Mouse (Mus musculus): Measurements from ENCODE around the gene Zfp553. TPM values are rescaled to one million over a fixed set of nuclear protein-coding genes. Genes with fewer than 3 reads are reported as not detected.

Gene Zfp553
- total RNA-seq, 2 experiments from 2014 or later: 1.5 to 3.2 TPM

DNA sequence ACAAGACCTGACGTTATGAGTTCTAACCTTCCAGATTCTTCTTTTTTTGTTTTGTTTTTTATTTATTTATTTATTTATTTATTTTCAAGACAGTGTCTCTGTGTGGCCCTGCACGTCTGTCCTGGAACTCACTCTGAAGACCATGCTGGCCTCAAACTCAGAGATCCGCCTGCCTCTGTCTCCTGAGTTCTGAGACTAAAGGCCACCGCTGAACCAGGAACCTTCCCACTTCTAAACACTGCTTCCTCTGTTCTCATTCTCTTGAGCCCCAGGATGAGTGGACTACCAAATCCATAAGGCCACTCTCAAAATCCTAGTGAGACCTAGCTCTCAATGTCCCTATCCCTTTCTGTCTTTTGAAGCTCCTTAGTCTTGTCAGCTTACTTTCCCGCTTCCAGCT, 23.0 kb upstream of the Zfp553 start:
- ATAC-seq (replicated peaks; ENCODE audit: low FRiP score, poor library complexity, severe bottlenecking): no peak

DNA sequence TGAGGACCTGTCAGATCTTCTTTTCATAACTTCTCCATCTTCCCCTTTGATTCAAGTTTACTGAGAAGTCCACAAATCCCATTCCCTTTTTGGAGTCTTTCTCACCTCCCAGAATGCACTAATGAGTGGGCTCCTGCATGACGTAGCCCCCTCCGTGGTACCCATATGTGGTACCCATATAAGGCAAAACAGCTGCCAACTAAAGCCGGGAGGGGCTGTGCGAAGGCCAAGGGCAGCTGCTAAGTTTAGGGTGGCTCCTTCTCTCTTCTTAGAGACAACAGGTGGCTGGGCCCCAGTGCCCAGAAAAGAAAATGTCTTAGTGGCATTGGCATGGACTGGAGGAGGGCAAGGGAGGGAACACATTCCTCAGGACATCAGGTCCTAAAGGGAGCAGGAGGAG, 22.6 kb upstream of the Zfp553 start:
- no peak for ATAC-seq (replicated peaks; ENCODE audit: low FRiP score, poor library complexity, severe bottlenecking)

DNA sequence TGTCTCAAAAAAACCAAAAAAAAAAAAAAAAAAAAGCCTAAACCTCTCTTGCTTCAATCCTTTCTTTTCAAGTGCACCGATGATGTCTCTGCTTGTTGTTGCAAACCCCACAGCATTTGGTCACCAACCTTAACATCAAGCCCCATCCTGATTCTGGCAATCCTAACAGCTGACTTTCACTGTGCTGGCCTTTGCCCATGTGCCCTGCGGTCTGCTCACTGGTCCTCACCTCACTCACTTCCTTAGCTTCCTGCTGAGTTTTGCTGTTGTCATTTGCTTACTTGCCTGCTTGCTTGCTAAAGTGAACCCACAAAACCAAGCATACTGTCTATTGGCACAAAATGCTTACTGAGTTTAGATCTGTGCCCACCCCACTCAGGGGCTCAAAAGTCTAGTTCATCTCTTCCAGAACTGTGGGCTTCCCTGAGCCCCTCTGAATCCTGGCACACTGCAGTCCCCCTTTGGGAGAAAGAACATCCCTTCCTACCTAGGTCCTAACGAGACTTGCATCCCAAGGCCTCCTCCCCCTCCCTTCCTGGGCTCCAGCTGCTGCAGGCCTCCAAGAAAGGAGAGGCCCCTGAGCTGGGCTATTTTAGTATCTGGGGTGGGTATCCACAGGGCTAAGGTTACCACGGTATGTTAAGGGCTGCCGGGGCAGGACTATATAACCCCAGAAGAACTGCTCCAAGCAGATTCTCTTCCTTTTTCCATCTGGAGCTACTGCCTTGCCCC, 21.7 kb upstream of the Zfp553 start:
- no peak for ATAC-seq (replicated peaks; ENCODE audit: low FRiP score, poor library complexity, severe bottlenecking)

DNA sequence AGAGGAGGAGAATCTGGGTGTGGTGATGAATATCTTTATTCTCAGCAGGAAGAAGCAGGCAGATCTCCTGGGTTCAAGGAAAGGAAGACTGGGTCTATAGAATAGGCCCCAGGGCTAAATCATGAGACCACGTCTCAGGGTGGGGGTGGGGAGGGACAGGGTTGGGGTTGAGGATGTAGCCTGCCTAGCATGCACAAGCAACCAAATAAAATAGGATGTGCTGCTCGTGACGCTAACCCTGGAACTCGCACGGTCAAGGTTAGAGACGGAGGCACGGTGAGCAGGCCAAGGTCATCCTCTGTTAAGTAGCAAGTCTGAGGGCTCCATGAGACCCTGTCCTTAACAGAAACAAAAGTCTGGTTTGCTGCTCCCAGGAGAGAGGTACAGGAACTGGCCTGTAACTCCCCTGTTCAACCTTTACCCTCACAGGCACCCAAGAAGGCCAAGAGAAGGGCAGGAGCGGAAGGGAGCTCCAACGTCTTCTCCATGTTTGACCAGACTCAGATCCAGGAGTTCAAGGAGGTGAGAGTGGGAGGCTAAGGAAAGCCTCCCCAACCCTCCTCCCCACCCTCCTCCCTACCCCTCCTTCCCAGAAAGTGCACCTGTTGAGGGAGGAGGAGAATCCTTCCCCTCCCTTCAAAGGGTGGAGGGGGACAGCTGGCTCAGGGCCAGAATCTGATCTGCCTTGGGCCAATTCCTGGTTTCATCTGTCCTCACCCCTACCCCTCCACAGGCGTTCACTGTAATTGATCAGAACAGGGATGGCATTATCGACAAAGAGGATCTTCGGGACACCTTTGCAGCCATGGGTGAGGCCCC, 20.2 kb upstream of the Zfp553 start:
- ATAC-seq (replicated peaks; ENCODE audit: low FRiP score, poor library complexity, severe bottlenecking): no peak

DNA sequence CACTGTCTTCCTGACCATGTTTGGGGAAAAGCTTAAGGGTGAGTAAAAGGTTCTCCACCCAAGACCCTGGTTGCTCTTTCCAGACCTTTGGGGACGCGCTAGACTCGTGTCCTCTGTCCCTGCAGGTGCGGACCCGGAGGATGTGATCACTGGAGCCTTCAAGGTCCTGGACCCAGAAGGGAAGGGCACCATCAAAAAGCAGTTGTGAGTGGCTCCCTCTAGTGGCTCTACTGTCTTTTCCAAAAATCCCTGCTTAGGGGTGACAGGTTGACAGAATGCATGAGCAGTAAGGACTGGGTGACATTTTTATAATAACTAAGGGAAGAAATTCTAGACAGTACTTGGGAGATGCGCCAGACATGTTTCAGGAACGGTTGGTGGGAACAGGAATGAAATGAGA, 19.4 kb upstream of the Zfp553 start:
- ATAC-seq (replicated peaks; ENCODE audit: low FRiP score, poor library complexity, severe bottlenecking): peak; percentile 30; the same call in 1 of the 2 replicates

DNA sequence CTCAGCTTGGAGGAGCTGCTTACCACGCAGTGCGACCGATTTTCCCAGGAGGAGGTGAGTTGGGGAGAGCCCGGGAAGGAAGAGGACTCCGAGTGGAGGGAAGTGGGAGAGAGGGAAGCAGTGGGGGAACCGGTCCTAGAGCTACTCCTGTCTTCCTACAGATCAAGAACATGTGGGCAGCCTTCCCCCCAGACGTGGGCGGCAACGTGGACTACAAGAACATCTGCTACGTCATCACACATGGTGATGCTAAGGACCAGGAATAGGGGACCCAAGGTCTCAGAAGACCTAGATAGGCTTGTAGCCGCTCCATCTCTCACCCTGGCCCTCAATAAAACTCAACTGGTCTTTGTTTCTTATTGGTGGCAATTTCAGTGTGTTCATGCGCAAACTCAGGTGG, 18.9 kb upstream of the Zfp553 start:
- ATAC-seq (replicated peaks; ENCODE audit: low FRiP score, poor library complexity, severe bottlenecking): no peak

DNA sequence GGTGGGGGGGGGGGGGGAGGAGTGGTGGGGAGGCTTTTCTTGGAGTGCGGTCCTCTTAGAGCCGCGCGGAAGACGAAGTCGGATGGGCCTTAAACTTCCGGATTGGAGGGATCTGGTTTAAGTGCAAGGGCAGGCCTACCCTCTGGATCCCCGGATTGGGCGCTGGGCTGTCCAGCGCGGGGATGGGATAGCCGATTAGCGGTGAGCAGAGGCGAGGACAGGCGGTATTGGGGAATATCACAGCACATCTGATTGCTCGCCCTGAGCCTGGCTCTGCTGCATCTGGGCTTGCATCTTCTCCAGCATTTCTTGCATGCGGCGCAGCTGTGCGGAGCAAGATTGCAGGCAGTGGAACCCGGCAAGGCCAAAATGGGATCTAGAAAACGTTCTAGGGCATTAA, 18.3 kb upstream of the Zfp553 start:
- ATAC-seq (replicated peaks; ENCODE audit: low FRiP score, poor library complexity, severe bottlenecking): no peak

DNA sequence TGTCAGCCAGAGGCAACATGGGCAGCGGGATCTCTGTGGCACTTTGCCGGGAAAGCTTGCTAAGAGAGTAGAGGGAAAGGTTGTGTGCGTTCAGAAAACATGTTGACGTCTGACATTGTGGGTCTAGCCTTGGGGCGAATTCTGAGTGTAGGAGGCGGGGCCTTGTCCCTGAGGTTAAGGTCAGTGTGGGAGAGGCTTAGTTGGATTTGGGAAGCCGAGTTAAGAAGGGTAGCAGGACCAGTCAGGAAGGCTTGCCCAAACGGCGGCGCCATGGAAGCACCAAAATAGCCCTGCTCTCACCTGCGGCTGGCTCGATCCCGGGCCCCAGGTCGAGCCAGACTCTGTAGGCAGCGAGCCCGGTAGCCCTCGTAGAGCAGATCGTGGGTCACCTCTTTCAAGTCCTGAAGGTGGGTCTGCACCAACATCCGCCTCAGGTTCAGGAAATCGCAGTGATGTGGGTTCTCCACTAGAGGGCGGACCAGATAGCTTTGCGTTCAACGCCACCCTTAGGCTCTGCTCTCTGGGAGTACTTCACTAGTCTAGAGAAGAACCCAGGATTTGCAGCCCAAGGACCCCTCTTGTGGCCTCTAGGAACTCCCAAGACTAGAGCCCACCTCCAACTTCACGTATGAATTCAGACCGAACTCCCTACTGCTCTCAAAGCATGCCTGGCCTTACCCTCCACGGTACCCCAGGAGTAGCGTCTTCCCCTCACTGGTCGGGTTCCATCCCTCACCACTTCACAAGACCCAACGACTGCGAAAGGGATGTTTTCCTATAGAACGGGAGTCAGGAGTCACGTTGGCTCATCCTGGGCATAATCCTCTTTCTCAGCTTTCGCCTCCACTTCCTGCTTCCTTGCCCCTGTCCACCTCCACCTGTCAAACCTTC, 17.6 kb upstream of the Zfp553 start:
- ATAC-seq (replicated peaks; ENCODE audit: low FRiP score, poor library complexity, severe bottlenecking): peak; percentile 65

DNA sequence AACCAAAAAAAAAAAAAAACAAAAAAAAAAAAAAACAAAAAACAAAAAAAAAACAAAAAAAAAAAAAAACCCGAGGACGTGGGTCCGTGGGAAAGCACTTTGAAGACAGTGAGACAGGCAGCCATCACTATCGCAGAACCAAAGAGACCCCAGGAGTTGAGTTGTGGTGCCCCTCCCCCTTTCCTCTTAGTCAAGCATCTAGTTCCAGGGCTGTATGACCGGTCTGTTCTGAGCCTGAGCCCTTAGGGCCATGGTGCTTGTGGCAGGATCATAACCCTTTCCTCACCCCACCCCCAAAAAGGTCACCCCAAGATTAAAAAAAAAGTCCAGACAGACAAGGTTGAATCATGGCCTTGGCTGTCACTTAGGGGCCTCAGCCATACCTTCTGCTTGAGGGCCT, 16.6 kb upstream of the Zfp553 start:
- no peak for ATAC-seq (replicated peaks; ENCODE audit: low FRiP score, poor library complexity, severe bottlenecking)

DNA sequence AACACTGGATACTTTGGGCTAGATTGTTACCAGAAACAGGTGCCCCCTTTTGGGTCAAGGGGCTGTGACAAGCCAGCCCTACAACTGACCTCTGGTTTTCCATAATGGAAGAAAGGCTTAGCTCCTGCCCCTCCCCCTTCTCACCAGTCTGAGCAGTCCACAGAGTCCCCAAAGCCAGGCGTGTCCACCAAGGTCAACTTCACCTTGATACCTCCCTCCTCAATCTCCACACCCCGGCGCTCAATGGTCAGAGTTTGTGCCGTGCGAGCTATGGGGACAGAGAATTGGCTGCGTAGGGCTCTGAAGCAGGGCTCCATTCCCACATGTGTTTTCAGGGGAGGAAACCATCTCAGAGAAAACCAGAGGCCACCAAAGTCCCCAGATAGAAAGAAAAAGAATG, 15.4 kb upstream of the Zfp553 start:
- ATAC-seq (replicated peaks; ENCODE audit: low FRiP score, poor library complexity, severe bottlenecking): no peak

DNA sequence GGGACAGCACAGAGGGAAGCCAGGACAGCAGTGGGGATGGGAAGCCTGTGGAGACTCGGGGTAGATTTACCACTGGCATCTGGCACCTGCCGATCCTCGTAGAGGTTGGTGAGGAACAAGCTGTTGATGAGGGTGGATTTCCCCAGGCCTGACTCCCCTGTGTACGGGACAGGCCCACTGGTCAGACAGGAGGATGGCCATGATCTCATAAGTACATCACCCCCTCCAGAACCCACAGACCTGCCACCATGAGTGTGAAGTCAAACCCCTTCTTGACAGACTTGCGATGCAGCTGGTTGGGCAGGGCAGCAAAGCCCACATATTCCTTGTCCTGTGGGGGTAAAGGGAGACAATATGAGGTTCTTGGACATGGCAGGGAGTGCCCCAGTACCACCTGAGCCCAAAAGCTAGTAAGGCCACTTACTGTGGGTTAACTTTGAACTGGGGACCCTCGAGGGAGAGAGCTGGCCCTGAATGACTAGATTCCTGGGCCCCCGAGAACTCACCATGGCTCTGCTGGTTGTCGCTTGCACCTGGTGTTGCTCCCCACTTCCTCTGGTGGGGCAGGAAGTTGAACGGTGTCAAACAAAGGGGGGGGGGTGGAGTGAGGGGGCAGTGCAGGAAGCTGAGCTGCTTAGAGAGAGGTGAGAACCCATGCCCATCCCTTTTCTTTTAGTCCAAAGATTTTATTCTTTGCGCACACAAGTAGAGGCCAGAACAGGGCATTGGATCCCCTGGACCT, 14.8 kb upstream of the Zfp553 start:
- ATAC-seq (replicated peaks; ENCODE audit: low FRiP score, poor library complexity, severe bottlenecking): no peak

DNA sequence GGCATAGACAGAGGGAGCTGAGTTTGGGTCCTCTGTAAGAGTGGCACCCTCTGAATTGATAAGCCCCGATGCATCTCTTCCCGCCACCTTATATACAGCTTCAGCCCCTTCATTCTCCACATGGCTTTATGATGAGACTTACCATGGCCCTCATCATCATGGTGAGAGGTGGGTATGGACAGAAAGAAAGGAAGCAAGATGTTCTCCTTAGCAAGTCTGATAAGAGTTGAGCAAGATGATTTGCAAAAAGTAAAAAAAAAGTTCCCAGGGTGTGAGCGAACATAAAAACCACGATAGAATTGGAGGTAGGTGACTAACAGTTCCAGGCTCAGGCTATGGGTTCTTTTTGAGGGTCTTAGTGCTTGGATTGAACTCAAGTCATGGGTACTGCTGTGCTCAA, 14.2 kb upstream of the Zfp553 start:
- ATAC-seq (replicated peaks; ENCODE audit: low FRiP score, poor library complexity, severe bottlenecking): peak; percentile 52

DNA sequence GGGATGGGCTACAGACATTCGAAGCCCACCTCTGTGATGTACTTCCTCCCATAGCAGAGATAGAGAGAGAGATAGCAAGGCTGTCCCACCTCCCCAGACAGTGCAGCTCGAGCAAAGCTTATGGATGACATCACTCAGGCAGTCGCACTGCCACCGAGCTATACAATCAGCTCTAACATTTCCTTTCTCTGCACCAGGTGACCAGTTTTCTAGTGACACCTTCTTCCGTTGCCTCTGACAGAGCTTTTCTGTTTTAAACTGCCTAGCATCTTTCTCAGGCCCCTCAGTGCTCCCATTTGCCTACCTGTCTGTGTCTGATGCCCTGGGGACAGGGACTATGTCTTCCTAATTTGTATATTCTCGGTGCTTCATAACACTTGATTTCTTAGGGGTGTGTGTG, 12.4 kb upstream of the Zfp553 start:
- ATAC-seq (replicated peaks; ENCODE audit: low FRiP score, poor library complexity, severe bottlenecking): no peak

DNA sequence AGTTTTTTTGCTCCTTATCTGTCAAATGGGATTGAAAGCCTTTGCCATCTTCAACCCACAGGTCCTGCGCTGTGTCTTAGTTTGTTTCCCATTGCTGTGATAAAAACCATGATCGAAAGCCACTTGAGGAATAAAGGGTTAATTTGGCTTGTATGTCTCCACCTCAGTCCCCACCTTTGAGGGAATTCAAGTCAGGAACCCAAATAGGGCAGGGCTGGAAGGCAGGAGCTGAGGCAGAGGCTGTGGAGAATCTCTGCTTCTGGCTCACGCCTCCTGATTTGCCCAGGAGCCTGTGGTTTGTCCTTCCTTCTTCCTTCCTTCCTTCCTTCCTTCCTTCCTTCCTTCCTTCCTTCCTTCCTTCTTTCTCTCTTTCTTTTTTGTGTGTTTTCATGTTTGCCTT, 9.8 kb upstream of the Zfp553 start:
- ATAC-seq (replicated peaks; ENCODE audit: low FRiP score, poor library complexity, severe bottlenecking): no peak

DNA sequence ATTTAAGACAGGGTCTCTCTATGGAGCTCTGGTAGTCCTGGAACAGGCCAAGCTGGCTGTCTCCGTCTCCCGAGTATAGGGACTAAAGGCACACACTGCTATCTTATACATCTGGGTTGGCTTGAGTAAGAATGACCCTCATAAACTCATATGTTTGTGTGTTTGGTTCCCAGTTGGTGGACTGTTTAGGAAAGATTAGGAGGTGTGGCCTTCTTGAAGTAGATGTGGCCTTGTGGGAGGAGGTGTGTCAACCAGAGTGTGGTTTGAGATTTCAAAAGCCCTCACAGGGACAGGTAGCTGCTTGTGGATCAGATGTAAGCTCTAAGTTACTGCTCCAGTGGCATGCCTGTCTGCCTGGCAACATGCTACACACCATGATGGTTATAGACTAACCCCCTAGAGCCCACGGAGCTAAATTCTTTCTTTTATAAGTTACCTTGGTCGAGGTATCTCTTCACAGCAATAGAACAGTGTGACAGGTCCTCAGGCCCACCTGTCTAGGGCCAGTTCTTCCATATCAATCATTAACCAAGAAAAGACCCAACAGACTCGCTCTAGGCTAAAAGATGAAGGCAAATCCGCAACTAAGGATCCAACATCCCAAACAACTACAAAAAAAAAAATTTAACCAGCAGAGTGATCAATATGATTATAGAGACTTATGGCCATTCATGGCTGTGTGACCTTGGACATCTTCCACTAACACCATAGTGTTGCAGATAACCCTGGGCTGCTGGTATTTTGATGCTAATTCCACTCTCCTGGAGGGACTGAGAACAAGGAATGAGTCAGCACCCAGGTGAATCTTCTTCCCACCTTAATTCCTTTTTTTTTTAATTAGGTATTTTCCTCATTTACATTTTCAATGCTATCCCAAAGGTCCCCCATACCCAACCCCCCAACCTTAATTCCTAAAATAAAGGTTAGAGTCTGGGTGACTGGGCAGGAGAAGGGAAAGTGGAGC, 9.1 kb upstream of the Zfp553 start:
- ATAC-seq (replicated peaks; ENCODE audit: low FRiP score, poor library complexity, severe bottlenecking): peak; percentile 75

DNA sequence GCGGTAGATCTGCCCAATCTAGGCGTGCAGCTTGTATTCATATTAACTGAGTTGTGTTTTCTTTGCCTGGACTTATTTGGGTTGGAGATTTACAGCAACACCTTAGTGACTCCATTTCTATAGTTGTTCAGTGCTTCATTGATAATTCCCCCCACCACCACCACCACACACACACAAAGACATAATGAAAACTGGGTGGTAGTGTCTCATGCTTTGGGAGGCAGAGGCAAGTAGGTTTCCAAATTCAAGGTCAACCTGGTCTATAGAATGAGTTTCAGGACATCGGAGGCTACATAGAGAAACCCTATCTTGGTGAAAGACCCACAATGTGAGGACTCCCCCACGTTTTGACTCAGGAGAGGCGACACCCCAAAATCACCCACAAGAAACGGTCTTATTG, 8.2 kb upstream of the Zfp553 start:
- no peak for ATAC-seq (replicated peaks; ENCODE audit: low FRiP score, poor library complexity, severe bottlenecking)

DNA sequence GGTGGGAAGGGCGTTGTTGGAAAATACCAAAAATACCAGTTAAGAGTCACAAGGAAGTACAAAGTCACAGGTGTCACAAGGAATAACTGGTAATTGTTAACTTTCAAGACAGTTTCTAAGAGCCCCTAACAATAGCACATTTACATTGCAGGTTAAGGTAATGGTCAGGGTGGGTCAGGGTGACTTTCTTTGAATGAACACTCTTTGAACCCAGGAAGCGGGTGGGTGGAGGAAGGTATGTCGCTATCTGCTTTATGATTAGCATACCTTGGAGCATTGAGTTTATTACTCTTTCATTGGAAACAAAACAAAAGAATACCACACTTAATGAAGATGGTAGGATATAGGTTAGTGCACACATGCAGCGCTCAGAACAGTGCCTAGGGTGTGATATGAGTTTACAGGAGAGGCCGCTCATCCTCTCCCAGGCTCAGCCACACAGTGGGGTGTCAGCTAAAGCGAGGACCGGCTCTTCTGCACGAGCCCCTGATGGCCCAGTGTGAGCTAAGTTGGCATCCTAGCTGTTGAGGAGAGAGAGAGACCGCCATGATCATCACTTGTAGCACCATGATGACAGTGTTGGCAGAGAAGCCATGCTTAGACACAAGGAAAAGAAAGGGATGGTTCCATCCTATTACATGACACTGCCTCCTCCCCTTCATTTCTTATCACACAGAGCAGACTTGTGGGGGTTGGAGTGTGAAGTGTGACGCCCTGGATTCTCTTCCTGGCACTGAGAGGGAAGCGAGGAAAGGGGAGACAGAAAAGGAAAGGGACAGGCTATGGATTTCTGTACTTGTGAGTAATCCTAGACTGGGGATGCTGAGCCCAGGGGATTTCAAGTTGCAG, 7.5 kb upstream of the Zfp553 start:
- peak; percentile 79 for ATAC-seq (replicated peaks; ENCODE audit: low FRiP score, poor library complexity, severe bottlenecking)

Measured in erythroblast, adult 5-6 weeks (primary cell).